Mouse (Mus musculus) embryonic facial prominence, embryonic 11.5 days (tissue): ENCODE data around the gene F11r. TPM values are rescaled to one million over a fixed set of nuclear protein-coding genes. Genes with fewer than 3 reads are reported as not detected.

Source experiments
- ATAC-seq: fragments of 200-750 bp; cut with Nextera tagmentation; replicated peaks from 2 replicates; pipeline ENCODE4 v1.8.0; 2017; ENCODE audit warnings: low read depth; ENCODE audit not compliant: insufficient number of reproducible peaks, low FRiP score, low TSS enrichment
- DNase-seq: peaks from one replicate; pipeline ENCODE4 v3.0.0-alpha.2; 2015; ENCODE audit warnings: low spot score
- H3K27ac ChIP-seq: fragments of 300-500 bp; sonication (generic); replicated peaks from 2 replicates; pipeline ENCODE4 v1.5.1; 2014; ENCODE audit warnings: mild to moderate bottlenecking, low read depth, low read length, control low read depth
- H3K27me3 ChIP-seq: fragments of 300-500 bp; sonication (generic); 2 replicates; pipeline ENCODE4 v1.6.1; 2014; ENCODE audit warnings: mild to moderate bottlenecking, low read length, moderate library complexity, mixed read lengths; ENCODE audit not compliant: control insufficient read depth, insufficient read depth
- H3K36me3 ChIP-seq: fragments of 300-500 bp; sonication (generic); replicated peaks from 2 replicates; pipeline ENCODE4 v1.6.1; 2014; ENCODE audit warnings: low read depth, mild to moderate bottlenecking, low read length, moderate library complexity, mixed read lengths; ENCODE audit not compliant: control insufficient read depth, insufficient read depth
- H3K4me1 ChIP-seq: fragments of 300-500 bp; sonication (generic); 2 replicates; pipeline ENCODE4 v1.6.1; 2014; ENCODE audit warnings: low read length, mixed read lengths; ENCODE audit not compliant: control insufficient read depth, insufficient read depth
- H3K4me2 ChIP-seq: fragments of 300-500 bp; sonication (generic); 2 replicates; pipeline ENCODE4 v1.6.1; 2014; ENCODE audit warnings: low read depth, mild to moderate bottlenecking, control low read depth, low read length, moderate library complexity
- H3K4me3 ChIP-seq: fragments of 300-500 bp; sonication (generic); 2 replicates; pipeline ENCODE4 v1.5.1; 2014; ENCODE audit warnings: low read depth, low read length, control low read depth
- H3K9ac ChIP-seq: fragments of 300-500 bp; sonication (generic); replicated peaks from 2 replicates; pipeline ENCODE4 v1.6.1; 2014; ENCODE audit warnings: mild to moderate bottlenecking, control low read depth, low read length
- H3K9me3 ChIP-seq: fragments of 300-500 bp; sonication (generic); replicated peaks from 2 replicates; pipeline ENCODE4 v1.6.1; 2016; ENCODE audit warnings: mild to moderate bottlenecking, low read length, inconsistent platforms, mixed read lengths; ENCODE audit not compliant: control insufficient read depth
- WGBS: fragments of 180-500 bp; shearing (Covaris S2); extraction: QIAGEN DNeasy Blood & Tissue Kit; methylation state at CpG from one replicate; pipeline ENCODE4 v1.1.7; 2014; 5-methylcytosine and 5-hydroxymethylcytosine counted together
- polyA plus RNA-seq: library from polyadenylated mRNA; unstranded; fragments of >200 nt; fragmentation: Nextera tagmentation; extraction: Ambion mirVana; gene quantifications from 2 replicates; pipeline ENCODE4 v1.2.1, GENCODE M21; 2014

The F11r gene
- polyA plus RNA-seq, 1 experiment from 2014 or later: 21.1 TPM

DNA sequence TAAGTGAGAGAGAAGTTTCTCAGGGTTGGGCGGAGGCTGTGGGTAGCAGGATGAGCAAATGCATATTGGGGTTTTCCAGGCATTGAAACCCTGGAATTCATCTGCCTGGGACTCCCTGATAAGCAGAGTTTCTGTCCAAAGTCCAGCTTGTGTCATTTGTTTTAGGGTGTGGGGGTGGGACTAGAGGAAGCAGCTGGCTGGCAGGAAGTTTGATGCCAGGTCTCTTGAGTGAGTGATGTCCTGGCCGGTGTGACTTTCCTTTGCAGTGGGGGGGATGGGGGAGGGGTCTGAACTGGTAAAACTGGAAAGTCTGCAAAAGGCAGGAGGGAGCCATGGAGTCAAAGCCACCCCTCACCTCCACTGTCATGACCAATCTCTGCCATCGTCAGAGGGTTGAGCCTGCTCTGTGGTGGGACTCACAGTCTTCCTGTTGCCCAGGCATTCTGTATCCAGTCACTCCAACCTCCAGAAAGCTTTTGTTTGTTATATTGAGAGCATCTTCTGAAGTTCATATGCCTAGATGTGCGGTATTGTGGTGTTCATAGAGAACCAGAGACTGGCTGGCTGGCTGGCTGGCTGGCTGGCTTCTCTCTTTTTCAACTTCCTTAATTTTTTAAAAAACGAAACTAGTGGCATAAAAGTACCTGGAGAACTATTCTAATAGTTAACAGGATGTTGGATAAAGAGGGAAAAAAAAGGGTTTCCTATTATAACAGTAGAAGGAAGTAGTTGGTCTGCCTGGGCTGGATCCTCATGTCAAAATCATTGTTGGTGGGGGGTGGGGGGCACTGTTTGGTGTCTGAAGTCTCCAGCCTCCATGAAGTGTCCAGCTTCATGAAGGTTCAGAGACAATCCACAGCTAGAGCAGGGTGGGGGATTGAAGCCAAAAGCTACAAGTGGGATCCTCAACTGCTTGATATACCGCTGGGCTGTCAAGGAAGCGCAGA lies 4.4 kb downstream of the F11r start:
- H3K27me3 ChIP-seq: peaks cover 2% of the 10 kb centered on the region; the same call in 1 of the 2 replicates
- no peak overlapping the region for H3K9ac ChIP-seq
- no peak for ATAC-seq
- no peak overlapping the region for H3K27ac ChIP-seq
- no peaks in the 10 kb centered on the region for H3K9me3 ChIP-seq
- H3K4me2 ChIP-seq: no peak overlapping the region
- no peak overlapping the region for H3K4me3 ChIP-seq
- no peaks in the 10 kb centered on the region for H3K36me3 ChIP-seq
- DNase-seq: no peak
- H3K4me1 ChIP-seq: no peaks in the 10 kb centered on the region
- whole genome bisulfite sequencing: 52% methylated on average over 7 of the region's 7 CpGs

DNA sequence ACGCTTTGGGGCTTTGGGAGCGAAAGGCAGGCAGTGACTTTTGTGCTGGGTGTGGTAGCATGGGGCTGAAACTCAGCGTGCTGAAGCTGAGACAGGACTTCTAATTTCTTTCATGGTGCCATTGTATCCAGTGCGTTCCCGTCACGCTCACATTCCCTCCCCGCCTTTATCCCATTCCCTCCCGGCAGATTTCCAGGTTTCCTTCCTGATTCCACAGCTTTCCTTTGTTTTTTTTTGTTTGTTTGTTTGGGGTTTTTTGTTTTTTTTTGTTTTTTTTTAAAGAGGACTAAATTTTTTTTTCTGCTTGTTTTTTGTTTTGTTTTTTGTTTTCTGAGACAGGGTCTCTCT lies 5.1 kb downstream of the F11r start:
- H3K36me3 ChIP-seq: no peaks in the 10 kb centered on the region
- H3K4me1 ChIP-seq: no peaks in the 10 kb centered on the region
- no peak overlapping the region for H3K27ac ChIP-seq
- DNase-seq: no peak
- 69% methylated on average over 8 of the region's 8 CpGs for WGBS
- peaks cover 2% of the 10 kb centered on the region; the same call in 1 of the 2 replicates for H3K27me3 ChIP-seq
- H3K4me2 ChIP-seq: no peak overlapping the region
- H3K9ac ChIP-seq: no peak overlapping the region
- H3K4me3 ChIP-seq: no peak overlapping the region
- ATAC-seq: no peak
- no peaks in the 10 kb centered on the region for H3K9me3 ChIP-seq

DNA sequence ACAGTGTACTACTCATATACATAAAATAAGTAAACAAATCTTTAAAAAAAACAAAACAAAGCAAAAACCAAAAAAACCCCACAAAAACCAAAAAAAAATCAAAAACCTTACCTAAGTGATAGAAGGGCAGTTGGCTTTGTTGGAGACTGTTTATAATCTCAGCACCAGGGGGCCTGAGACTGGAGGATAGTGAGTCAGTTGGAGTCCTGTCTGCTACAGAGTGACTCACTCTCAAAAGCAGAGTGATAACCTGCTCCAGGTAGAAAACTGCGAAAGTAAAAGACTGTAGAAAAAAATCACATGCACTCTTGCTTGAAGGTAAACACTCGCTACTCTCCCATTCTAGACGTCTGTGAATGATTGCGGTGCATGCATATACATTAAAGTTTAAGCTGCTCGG lies 7.7 kb downstream of the F11r start:
- no peak for ATAC-seq
- Histone ChIP-seq H3K36me3 (no peaks in the 10 kb centered on the region), H3K4me3 (no peak overlapping the region), H3K9ac (no peak overlapping the region), H3K4me1 (no peaks in the 10 kb centered on the region), H3K4me2 (no peak overlapping the region), H3K9me3 (no peaks in the 10 kb centered on the region), H3K27me3 (no peaks in the 10 kb centered on the region), H3K27ac (no peak overlapping the region)
- DNase-seq: no peak
- WGBS: 83% methylated on average over 5 of the region's 5 CpGs

DNA sequence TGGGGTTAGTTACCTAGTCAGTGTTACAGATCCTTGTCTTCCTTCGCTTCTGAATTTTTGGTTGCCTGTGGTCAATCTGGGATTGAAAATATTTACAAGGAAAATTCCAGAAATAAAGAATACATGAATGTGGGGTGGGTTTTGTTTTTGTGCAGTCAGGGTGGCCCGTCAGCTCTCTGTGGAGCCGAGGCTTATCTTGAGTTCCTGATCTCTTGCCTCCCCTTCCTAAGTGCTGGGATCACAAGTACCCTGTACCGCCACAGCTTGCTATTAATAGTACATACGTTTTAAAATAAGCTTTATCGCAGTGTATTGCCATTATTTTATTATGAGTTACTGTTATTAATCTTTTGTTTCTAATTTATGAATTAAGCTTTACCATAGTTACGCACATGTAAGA lies 9.5 kb downstream of the F11r start:
- WGBS: 71% methylated on average over 7 of the region's 7 CpGs
- DNase-seq (no peak), ATAC-seq (no peak)
- Histone ChIP-seq H3K27me3 (no peaks in the 10 kb centered on the region), H3K36me3 (no peaks in the 10 kb centered on the region), H3K4me2 (no peak overlapping the region), H3K9ac (no peak overlapping the region), H3K4me3 (no peak overlapping the region), H3K4me1 (no peaks in the 10 kb centered on the region), H3K9me3 (no peaks in the 10 kb centered on the region), H3K27ac (no peak overlapping the region)

DNA sequence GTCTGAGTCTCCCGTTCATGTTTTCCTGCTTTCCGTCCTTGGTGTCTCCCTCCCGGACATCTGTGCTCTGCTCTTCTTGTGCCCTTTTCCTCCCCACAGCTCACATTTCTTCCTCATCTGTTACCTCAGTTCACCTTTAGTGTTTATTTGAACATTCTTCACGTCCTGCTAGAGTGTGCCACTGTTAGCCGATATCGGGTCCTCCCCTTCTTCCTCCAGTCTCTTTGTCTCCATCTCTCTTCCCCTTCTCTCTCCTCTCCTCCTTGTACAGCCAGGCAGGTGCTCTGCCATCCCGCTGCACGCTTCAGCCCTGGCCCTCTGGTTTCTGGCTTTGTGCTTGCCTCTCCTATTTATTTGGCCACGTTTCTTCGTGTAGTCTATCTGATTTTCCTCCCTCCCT lies 10.4 kb downstream of the F11r start:
- 60% methylated on average over 10 of the region's 10 CpGs for WGBS
- Histone ChIP-seq H3K4me3 (no peak overlapping the region), H3K4me2 (no peak overlapping the region), H3K36me3 (no peaks in the 10 kb centered on the region), H3K4me1 (no peaks in the 10 kb centered on the region), H3K9ac (no peak overlapping the region), H3K27ac (no peak overlapping the region), H3K9me3 (no peaks in the 10 kb centered on the region), H3K27me3 (no peaks in the 10 kb centered on the region)
- DNase-seq: no peak
- ATAC-seq: no peak

DNA sequence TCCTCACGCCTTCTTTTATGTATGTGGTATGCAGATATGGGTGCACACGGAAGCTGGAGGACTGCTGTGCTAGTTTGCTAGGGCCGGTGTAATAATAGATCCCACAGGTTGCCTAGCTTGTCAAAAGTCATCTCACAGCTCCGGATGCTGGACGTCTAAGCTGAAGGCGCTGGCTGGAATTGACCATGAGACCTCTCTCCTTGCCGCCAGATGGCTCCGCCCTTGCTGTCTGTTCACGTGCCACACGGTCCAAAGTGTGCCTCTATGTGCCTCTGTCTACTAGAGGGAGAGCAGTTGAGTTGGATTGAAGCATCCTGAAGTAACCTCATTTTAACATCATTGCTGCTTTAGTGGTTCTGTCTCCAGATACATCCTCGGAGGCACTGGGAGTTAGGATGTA lies 12.7 kb downstream of the F11r start:
- Histone ChIP-seq H3K9ac (no peak overlapping the region), H3K4me1 (no peaks in the 10 kb centered on the region), H3K27me3 (no peaks in the 10 kb centered on the region), H3K9me3 (no peaks in the 10 kb centered on the region), H3K4me2 (no peak overlapping the region), H3K4me3 (no peak overlapping the region), H3K27ac (no peak overlapping the region), H3K36me3 (no peaks in the 10 kb centered on the region)
- no peak for DNase-seq
- 87% methylated on average over 11 of the region's 11 CpGs for WGBS
- ATAC-seq: no peak

DNA sequence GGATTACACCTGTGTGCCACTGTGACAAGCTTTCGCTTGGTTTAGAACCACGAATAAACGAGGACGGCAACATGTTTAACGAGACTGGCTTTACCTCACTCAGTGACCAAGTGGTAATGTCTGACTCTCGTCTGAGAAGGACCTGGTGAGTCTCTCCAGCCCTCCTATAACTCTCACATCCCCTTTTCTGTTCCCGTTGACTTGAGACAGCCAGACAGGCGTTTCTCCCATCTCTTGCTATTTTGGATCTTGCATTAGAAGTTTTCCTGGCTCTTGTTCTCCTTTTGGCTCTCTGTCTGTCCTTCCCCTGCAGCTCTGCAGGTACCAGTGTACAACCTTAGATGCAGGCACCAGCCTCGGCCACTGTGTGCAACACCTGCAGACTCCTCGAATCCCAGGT lies 13.7 kb downstream of the F11r start:
- Histone ChIP-seq H3K27me3 (no peaks in the 10 kb centered on the region), H3K4me1 (no peaks in the 10 kb centered on the region), H3K4me2 (no peak overlapping the region), H3K4me3 (no peak overlapping the region), H3K27ac (no peak overlapping the region), H3K36me3 (no peaks in the 10 kb centered on the region), H3K9ac (no peak overlapping the region), H3K9me3 (no peaks in the 10 kb centered on the region)
- 85% methylated on average over 10 of the region's 10 CpGs for WGBS
- ATAC-seq (no peak), DNase-seq (no peak)

DNA sequence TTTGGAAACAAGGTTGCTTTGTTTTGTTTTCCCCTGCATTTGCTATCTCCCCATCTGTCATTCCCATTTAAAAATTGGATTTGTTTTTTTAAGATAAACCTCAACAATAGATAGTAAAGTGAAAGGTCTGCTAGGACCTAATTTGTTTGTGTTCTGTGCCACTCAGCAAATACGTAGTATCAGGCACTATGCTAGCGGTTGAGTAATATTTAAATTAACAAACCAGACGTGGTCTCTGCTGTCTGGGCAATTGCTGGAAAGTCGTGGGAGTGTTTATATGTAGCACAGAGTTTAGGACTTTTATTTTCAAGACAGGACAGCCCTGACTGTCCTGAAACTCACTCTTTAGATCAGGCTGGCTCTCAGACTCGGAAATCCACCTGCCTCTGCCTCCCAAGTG lies 15.2 kb downstream of the F11r start:
- Histone ChIP-seq H3K4me2 (no peak overlapping the region), H3K27me3 (no peaks in the 10 kb centered on the region), H3K9me3 (no peaks in the 10 kb centered on the region), H3K27ac (no peak overlapping the region), H3K9ac (no peak overlapping the region), H3K36me3 (no peaks in the 10 kb centered on the region), H3K4me3 (no peak overlapping the region), H3K4me1 (no peaks in the 10 kb centered on the region)
- no peak for ATAC-seq
- 76% methylated on average over 5 of the region's 5 CpGs for WGBS
- no peak for DNase-seq
